Mouse (Mus musculus): ENCODE data around the gene Zfp217.
"Not testable (repeated sequence)": the region's sequence is repeated elsewhere in the genome, so short reads cannot be mapped to it uniquely, and the experiment has no call there.

Gene Zfp217

DNA sequence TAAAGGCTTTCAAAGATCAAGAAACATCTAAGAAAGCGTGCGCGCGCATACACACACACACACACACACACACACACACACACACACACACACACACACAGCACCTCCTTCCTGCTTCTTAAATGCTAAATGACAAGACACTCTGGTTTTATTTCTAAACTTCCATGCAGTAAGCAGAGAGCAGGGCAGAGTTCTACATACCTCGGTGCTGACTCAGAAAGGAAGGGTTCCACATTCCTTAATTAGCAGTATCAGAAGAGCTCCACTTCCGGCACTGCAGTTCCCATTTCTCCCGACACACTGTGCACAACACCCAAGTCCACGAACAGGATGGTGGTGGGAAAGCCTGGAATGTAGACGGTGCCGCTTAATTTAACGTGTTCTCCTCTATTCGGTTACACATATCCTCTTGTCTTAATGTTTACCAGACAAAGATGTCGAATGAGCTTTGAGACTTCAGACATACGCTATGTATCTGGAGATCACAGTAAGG, at the start of gene Zfp217:
Gene Zfp217, minus strand, starts transcription at position 443 of the 493 bp plus-strand sequence.
- DNase-seq = peak; percentile 55 to 61

DNA sequence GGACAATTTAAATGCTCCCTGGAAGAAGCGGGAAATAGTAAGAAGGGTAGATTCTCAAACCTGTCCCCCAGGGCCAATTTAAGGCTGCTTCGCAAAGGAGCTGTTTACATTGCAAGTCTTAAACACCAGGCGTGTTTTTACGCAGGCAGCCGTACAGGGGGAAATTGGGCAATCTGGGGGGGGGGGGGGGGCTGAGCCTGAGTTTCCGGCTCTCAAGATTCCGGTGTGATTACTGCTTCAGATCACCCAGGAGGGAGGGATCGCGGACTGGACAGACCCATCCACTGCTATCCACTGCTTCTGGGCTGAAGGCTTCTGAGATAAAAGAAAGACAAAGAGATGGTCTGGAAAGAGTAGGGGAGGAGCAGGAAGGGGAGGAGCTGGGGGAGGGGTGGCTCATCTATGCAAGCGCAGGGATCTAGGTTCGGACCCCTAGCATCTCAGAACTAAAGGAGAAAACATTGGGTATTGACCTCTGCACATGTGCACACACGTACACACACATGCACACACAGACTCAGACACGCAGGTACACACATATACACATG, 47.7 kb upstream of the Zfp217 start:
- no peak for DNase-seq

DNA sequence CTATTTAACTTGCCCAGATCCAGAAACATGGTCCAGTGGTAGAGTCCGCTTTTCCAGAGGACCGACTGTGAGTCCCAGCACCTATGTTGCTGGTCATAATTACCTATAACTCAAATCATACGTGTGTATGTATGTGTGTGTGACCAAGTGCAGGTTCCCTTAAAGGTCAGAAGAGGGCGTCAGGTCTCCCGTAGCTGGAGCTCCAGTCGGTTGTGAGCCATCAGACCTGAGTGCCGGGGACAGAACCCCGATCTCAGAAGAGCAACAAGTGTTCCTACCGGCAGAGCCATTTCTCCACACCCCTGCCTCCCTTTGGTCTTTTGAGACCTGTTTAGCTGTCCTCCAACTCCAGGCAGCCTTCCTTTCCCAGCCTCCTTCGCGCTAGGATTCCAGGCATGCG, 46.9 kb upstream of the Zfp217 start:
- no peak for DNase-seq

DNA sequence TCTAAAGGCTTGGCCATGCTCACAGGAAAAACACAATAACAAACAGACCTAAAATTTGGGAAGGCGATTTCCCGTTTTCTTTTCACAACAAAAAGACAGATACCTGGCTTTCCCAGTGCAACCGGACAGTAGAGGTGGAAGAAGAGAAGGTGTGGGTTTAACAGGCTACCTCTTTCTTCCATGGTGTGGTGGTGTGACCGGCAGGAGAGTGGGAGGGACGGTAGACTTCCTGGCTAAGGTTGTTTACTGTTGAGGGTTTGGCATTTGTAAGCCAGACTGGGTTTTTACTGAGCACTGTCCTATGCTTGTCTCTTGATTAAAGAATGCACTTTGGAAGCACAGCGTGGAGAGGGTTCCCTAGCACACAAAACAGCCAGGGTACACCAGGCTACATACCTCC, 45.9 kb upstream of the Zfp217 start:
- no peak for DNase-seq

DNA sequence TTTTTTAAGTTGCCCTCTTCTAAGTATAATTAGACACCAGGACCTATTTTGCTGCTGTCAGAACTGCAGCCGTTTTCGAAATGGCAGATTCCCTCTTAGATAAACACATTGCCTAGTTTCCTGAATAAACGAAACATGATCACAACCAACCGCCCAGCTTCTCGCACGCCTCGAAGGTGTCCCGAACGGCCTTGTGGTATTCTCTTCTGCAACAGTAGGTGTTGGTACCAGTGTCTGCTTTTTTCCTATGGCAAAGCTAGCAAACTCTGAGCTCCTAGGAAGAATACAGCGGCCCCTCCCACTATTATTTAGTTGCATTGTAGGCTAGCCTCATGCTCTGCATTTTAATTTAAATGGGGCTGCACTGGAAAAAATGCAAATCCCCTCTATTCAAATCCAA, 45.3 kb upstream of the Zfp217 start:
- no peak for DNase-seq

DNA sequence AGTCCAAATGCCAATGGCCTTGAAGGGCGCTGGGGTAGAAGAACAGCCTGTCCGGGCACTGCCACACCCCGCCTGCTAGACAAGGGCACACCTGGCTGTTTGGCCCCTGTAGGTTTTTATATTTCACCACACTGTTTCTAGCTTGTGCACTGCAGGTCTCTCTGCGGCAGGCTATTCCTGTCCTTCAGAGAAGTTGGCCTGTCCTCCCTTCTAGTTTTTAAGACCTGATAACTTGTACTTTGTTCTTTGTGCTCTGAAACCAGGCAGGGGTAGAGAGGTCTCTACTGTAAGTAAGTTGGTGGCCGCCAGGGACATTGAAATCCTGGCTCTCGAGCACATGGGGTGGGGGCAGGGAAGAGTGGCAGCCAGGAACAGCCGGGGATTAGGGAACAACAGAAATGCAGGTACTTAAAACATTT, 44.8 kb upstream of the Zfp217 start:
- no peak for DNase-seq

DNA sequence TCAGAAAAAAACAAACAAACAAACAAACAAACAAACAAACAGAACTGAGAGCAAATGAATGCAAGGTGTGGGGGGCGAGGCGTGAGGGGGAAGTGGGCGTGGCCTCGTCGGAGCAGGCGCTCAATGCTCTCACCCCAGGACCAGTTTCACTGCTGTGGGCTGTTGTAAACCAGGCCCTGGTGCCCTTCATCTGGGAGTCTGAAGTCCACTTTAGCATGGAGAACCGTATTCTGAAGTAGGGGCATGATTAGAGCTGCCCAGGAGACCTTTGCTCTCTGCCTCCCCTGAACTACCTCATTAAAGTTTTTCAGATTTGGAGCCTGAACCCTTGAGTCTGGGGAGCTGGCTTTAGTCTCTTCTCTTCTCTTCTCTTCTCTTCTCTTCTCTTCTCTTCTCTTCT, 40.8 kb upstream of the Zfp217 start:
- DNase-seq = no peak

DNA sequence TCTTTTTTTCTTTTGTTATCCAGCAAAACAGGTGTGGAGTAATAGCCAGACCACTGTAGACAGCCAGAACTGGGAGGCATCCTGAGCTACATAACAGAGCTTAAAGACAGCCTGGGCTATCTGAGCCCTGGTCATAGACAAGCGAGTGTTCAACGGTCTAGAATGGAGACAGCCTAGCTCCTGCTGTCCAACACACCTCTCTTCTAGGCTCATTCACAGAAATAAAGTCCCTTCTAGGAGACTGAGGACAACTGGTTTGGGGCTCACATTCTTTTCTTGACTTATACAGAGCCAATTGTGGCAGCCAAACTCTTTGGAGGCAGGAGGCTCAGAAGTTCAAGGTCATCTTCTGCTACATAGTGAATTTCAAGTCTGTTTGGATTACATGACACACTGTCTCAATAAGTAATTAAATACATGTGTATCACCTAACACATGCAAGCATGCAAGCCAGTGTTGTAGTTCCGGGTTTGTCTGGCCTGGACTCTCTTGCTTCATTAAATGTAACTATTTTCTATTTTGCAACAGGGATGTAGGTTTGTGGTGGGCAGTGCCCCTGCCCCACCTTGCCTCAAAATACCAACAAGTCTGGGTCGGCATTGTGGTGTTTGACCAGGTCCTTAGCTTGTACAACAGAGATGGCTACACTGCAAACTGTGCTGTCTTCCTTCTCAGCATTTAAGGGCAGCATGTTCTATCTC, 37.4 kb upstream of the Zfp217 start:
- DNase-seq = no peak

DNA sequence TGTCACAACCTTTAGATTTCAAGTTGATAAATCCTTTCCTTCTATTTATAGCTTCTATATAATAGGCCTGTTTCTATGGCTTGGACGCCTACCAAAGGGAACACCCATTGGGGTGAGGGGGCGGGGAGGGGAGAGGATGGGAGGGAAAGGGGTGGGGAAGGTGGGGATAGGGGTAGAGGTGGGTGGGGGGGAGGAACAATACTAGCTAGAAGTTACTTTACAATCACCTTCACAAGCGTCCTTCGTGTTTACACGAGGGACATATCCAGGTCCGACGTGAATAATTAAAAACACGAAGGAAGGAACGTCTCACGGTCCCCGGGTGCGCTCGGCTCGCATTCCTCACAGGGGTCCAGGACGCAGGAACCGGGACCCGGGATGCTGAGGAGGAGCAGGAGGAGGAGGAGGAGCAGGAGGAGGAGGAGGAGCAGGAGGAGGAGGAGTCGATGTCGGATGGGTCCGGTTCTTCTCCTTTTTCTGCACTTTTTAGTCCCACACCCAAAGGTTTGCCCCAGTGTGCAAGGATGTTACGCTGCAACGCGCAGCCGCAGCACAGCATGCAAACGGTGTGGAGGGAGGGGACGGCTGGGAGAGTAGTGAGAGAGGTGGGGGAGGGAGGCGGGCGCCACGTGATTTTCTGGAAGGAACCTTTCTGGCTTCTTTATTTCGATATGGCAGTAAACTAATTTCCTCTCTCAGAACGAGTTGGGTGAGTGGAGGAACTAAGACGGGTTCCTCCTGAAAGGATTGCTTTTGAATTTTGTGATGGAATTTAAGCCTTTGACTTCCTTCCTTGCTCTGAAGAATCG, 36.5 kb upstream of the Zfp217 start:
- peak; percentile 77 to 85 for DNase-seq

DNA sequence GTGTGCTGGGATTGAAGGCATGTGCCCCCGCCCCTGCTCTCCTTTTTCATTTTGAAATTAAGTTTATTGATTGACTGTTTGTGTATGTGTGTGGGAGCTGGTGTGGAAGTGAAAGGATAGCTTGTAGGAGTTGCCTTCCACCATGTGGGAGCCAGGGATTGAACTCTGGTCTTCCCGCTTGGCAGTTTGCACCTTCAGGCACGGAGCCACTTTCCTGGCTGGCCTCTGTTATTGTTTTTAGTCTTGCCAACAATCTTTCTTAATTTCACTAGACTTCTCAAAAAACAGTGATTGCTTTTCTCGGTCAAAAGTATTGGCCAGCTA, 35.9 kb upstream of the Zfp217 start:
- DNase-seq = no peak

DNA sequence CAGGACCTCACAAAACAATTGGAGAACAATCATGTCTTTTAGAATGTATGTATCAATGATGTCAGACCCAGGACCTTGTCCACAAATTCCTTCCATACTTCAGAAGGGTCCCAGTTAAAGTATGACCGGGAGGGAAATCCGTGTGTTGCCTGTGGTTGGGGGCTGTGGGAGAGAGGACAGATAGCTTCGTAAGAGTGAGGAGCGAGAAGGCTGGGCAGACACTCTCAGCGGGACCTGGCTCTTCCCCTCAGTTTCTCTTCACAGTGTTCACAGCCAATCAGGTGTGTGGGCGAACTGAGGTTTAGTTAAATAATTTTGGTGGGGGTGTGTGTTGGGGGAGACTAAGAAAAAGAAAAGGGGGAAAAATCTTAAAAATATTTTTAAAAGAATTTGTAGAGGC, 34.0 kb upstream of the Zfp217 start:
- DNase-seq = no peak

DNA sequence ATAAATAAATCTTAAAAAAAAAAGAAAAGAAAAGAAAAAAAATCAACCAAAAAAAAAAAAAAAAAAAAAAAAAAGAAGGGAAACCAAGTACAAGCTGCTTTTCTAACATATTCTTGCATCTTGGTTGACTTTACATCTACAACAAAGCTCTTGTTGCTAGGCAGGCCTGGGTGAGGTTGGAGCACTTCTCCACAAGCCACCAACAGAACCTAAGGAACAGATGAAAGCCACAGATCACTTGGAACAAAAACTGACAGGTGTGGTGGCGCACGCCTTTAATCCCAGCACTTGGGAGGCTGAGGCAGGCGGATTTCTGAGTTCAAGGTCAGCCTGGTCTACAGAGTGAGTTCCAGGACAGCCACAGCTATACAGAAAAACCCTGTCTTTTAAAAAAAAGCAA, 32.9 kb upstream of the Zfp217 start:
- not testable (repeated sequence) for DNase-seq

DNA sequence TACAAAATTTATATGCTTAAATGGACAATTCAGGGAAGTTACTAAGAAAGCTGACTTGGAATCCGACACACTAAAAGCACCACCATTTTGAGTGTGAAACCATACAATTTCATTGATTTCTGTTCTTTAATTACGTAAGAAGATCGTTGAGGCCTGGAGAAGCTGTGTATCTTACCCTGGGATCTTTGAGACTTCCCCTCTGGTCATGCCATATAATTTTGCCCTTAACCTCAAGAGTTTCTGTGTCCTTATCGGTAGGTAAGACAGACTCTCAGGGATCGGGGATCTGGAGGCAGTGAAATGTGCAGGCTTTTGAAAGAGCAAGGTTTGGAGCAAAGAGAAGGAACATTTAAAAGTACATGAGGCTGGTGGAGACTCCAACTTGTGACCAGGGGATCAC, 31.4 kb upstream of the Zfp217 start:
- DNase-seq = no peak

DNA sequence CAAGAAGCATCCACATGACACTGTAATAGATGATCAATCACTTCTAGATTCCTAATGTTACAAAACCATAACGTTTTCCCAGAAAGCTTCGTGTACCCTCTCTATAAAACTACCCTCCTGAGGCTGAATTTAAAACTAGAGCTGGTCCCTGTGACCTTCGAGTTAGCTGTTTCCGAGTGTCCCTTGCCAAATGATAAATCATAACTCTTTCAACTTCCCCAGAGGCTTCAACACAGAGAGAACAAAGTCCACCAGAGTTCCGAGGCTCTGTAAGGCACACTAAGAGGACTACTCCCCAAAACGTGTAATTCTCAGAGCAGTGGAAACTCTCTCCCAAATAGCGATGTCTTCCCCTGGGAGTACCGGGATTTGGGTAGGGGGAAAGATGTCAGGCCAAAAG, 29.4 kb upstream of the Zfp217 start:
- no peak for DNase-seq

DNA sequence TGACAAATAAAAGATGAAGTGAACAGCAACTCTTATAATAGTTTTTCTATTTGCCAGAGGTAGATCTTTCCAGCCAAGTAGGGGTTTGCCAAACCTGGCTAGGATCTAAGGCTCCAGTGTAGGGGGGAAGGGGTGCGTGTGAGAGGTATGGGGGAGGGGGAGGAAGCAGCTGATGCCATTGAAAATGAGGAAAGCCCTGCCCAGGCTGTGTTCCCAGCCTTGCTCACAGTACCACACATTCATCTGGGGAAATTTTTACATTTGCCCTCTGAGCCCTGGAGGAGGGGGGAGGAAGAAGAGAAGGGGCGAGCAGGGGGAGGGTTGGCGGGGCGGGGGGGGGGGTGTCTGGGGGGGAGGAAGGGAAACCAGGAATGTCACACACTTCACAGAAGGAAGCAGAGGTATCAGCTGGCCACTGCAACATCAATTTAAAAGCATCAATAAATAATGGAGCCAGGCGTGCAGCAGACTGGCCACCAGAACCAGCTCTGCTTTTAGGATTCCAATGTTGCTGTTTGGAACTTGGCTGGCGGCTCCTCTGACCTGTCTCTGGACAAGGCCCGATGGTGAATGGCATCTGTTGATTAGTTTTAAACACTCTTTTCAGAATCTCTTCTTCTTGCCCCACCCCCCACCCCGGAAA, 28.5 kb upstream of the Zfp217 start:
- DNase-seq = no peak

DNA sequence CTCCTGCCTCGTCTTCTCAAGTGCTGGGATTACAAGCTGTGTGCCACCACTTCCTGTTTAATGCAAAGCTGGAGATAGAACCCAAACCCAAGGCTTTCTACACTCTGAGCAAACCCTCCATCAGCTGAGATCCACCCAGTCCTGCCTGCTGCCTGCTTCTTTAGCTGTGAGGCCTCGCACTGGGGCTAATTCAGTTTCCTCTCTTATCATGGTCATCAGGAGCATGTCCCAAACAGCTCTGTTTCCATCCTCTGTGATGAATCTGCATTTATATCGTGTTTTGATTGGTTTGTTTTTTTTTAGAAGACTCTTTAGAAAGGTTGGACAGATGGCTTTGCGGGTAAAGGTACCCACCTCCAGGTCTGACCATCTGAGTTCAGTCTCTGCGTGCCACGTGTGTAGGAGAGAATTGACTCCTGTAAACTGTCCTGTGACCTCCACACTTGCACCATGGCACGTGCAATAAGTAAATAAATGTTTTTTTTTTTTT, 27.8 kb upstream of the Zfp217 start:
- no peak for DNase-seq

DNA sequence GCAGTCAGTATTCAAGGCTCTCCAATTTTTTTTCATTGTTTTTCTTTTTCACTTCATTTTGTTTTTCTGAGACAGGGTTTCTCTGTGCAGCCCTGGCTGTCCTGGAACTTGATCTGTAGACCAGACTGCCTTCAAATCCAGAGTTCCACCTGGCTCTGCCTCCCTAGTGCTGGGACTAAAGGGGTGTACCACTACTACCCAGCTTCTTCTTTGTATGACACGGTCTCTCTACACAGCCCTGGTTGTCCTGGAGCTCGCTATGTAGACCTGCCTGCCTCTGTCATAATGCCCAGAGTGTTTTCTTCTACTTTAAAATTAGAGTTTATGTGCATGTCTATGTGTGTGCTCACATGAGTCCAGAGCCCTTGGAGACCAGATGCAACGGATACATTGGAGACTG, 27.3 kb upstream of the Zfp217 start:
- DNase-seq = no peak

DNA sequence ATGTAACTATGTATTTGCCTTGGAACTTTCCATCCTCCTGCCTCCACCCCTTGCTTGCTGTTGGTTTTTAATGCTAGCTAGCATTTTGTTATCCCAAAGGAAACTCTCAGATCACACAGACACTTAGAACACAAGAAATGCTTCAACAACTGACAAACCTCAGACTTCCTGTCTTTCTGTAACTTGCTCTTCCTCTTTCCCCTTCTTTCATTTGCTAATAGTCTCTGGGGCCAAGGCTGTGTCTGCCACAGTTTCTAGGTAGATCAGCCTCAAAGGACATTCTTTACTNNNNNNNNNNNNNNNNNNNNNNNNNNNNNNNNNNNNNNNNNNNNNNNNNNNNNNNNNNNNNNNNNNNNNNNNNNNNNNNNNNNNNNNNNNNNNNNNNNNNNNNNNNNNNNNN, 21.2 kb upstream of the Zfp217 start:
- no peak for DNase-seq

DNA sequence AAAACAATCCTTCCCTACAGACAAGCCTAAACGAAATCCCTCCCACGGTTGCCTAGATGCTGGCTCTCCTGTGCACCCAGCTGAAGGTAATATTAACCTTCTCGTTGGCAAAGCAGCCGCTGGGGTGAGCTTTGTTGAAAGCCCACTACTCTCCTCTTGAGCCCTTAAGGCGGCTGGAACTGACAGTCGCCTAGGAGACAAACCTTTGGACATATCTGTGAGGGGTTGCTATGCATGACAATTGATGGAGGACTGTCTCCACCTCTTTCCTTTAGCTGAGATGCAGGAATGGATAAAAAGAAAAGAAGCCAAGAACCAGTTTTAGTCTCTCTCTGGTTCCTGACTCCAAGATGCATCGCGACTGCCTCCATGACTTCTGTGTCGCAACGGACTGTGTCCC, 17.7 kb upstream of the Zfp217 start:
- DNase-seq = no peak

DNA sequence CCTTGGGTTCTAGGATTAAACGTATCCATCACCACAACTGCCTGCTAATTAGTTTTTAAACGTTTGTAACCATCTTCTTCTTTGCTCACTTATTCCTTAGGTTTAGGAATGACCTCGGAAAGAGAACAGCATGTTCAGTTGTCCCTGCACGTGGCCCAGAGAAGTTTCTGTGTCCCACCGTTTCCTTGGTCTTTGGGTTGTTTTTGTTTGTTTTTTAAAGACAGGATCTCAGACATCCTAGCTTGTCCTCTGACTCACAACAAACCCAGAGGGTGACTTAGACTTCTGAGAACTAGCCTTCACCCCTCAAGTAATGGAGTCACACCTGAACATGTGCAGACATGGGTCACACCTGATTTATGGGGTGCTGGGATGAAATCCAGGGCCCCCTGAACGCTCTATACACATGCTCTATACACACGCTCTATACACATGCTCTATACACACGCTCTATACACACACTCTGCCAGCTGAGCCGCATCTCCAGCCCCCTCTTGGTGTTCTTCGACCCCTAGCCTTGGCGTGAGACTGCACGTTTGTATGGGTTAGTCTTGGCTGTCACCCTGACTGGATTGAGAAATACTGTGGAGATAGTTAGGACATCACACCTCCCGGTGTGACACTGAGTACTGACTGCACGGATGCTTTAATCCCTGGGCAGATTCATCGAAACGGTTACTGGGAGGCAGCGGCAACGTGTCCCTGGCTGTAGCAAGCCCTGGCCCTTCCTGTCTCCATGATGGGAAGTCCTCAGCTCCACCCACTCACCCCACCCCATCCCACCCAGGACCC, 16.0 kb upstream of the Zfp217 start:
- DNase-seq = no peak

DNA sequence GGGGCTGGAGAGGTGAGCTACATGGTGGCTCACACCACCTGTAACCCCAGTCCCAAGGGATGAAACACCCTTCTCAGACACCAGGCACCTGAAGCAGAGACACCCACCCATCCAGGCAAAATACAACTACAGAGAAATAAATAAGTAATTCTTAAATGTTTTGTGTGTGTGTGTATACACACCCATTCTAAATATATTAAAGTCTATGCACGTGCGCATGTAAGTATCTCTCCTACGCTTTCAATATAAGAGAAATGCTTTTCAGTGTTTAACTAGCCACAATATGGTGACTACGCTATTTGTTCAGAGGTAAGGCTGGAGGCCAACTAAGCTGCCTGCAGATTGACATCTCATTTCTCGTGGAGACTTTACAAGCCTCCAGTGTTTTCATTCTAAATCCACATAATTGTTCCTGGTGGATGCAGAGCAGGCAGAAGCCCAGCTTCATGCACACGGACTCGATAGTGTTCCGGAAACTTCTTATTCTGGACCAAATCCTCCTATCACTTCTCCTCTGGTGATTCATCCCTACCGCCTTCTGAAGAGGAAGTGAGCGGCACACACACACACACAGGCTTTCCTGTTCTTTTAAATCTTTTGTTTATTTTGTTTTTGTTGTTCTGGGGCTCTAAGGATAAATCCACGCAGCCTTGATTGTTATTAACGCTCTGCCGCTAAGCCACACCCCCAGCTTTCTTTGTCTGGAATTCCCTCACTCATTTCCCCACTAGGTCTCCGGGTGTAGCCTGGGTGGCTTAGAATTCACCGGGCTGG, 12.1 kb upstream of the Zfp217 start:
- no peak for DNase-seq

DNA sequence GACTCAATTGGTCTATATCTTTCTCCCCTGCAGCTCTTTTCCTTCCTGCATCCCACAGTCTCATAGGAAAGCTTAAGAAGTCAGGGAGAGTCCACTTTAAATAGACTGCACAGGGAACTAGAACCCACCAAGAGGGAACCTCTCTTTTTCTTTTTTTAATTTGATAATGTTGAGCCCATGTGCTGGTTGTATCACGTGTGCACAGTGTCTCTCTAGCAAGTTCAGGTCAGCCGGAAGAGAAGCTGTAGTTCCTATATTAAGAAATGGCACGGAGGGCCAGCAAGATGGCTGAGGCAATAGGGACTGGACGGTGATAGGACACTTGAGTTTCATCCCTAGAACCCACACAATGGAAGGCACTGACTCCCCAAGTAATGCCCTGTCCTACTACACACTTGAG, 11.1 kb upstream of the Zfp217 start:
- no peak for DNase-seq

All from thymus, postnatal 36 days (tissue).